Mouse (Mus musculus): ENCODE data around the gene Itga1. TPM values are rescaled to one million over a fixed set of nuclear protein-coding genes. Genes with fewer than 3 reads are reported as not detected.

Gene Itga1
- polyA plus RNA-seq, 1 experiment: 3.5 TPM

DNA sequence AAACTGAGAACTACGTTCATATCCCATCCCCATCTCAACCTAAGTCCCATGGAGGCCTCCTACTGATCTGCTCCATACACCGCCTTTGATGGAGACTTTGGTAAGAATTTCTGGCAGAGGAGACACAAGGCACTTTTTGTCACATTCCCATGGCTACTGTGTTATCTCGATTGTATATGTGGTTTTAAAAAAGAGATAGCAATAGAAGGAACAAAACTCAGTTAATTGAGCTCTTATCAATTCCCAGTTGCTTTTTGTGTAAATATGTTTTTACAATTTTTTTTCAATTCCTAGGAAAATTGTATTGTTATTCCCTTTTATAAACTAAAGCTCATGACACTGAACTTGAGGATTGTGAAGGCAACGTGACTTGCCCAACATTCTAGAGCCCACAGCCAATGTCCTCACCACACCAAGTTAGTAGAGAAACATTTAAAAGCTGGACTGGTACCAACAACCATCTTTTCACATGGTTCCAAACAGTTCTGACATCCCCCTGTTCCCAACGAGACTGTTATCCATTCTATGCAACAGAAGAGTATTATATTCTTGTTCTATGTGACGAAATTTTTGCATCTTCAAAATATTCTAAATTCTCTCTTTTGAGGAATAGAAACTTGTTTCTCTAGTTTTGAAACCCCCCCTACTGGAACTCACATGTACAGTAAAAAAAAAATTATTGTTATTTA lies 22.6 kb downstream of the Itga1 start:
- H3K27ac ChIP-seq (ENCODE audit: insufficient read depth, low read depth, low read length): no peak overlapping the region
- H3K4me3 ChIP-seq (ENCODE audit: low read depth, low read length): no peak overlapping the region
- H3K4me1 ChIP-seq (ENCODE audit: control insufficient read depth, insufficient read depth, insufficient read length, low read length): no peaks in the 10 kb centered on the region; the same call in 1 of the 2 replicates
- TF ChIP-seq POLR2A (IDR thresholded peaks at IDR 0.05; ENCODE audit: low read depth, low read length) (no peak), CTCF (IDR thresholded peaks at IDR 0.05; ENCODE audit: extremely low read depth, insufficient read length, insufficient replicate concordance, low read depth, low read length) (no peak)
- H3K27me3 ChIP-seq (ENCODE audit: control insufficient read depth, insufficient read depth, low read length): no peaks in the 10 kb centered on the region
- no peaks in the 10 kb centered on the region for H3K36me3 ChIP-seq (ENCODE audit: control insufficient read depth, insufficient read depth, low read length)
- whole genome bisulfite sequencing: 69% methylated on average over 6 of the region's 6 CpGs

DNA sequence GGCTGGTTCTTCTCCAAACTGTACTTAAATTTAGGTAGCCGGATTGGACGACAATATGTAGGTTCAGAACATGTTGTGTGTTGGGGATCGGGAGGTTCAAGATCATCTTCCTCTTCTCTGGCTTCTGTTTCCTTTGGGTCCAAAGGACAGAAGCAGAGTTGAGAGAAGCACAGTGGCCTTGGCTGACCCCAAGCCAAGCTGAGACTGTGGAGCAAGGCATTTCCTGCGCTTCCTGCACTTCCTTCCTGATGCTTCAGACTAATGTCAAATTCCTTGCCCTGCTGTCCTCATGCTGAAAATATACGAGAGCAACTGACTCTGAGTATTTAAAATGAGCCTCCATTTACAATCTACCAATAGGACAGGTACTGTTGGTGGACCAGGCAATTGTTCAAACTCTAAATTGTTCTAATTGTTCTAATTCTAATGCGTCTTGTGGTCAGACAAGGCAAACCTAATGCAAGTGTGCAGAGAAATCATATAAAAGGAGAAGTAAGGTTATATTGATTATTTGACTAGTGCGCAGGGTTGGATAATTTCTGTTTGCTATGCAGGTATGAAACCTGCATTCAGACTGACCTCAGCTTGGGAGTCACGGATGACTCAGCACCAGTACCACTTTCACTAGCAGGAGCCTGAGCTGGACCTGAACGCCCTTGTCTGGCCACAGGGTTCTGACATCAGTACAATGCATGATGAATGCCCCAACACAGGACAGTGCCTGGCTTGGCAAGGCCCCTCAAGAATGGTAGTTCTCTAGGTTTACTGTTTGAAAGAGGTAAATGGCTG lies 24.2 kb downstream of the Itga1 start:
- TF ChIP-seq CTCF (IDR thresholded peaks at IDR 0.05; ENCODE audit: extremely low read depth, insufficient read length, insufficient replicate concordance, low read depth, low read length) (no peak), POLR2A (IDR thresholded peaks at IDR 0.05; ENCODE audit: low read depth, low read length) (no peak)
- H3K4me1 ChIP-seq (ENCODE audit: control insufficient read depth, insufficient read depth, insufficient read length, low read length): no peaks in the 10 kb centered on the region; the same call in 1 of the 2 replicates
- H3K27me3 ChIP-seq (ENCODE audit: control insufficient read depth, insufficient read depth, low read length): no peaks in the 10 kb centered on the region
- H3K4me3 ChIP-seq (ENCODE audit: low read depth, low read length): no peak overlapping the region
- 70% methylated on average over 9 of the region's 9 CpGs for WGBS
- no peak overlapping the region for H3K27ac ChIP-seq (ENCODE audit: insufficient read depth, low read depth, low read length)
- no peaks in the 10 kb centered on the region for H3K36me3 ChIP-seq (ENCODE audit: control insufficient read depth, insufficient read depth, low read length)

DNA sequence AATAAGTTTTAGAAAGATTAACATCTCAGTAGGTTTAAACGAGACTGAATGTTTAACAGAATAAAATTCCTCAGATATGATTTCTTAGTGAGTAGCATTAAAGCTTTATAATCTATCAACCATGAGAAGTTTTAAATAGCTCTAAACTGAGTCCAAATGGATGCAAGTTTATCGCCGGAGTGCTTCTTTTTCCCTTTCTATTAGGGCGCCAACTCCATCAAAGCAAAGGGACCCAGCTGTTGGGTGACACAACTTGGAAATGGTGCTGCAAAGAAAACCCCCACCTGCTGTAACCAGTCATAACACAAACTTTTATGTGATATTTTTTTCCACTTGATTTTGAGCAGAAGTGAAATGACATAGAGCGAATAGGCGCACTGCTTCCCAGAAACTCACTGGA lies 29.4 kb downstream of the Itga1 start:
- 87% methylated on average over 6 of the region's 6 CpGs for WGBS

DNA sequence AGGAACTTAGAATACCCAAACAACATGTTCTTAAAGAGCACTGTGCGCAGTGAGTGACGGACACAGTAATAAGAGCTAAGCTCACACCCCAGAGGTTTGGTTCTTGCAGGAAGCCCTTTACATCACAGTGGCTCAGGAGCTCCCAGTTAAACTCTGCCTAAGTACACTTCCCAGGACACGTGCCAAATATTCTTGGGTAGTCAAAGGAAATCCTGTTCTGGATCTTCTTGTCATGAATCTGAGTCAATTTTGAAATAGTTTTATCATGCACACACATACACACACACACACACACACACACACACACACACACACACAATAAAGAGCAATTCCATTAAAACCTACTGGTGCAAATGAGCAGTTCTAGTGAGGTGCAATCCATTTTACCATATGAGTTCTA lies 30.3 kb downstream of the Itga1 start:
- TF ChIP-seq CTCF (IDR thresholded peaks at IDR 0.05; ENCODE audit: extremely low read depth, insufficient read length, insufficient replicate concordance, low read depth, low read length) (no peak), POLR2A (IDR thresholded peaks at IDR 0.05; ENCODE audit: low read depth, low read length) (no peak)
- Histone ChIP-seq H3K36me3 (ENCODE audit: control insufficient read depth, insufficient read depth, low read length) (no peaks in the 10 kb centered on the region), H3K27ac (ENCODE audit: insufficient read depth, low read depth, low read length) (no peak overlapping the region), H3K27me3 (ENCODE audit: control insufficient read depth, insufficient read depth, low read length) (no peaks in the 10 kb centered on the region), H3K4me1 (ENCODE audit: control insufficient read depth, insufficient read depth, insufficient read length, low read length) (no peaks in the 10 kb centered on the region; the same call in 1 of the 2 replicates), H3K4me3 (ENCODE audit: low read depth, low read length) (no peak overlapping the region)
- WGBS: 92% methylated on average over 3 of the region's 3 CpGs

More for the DNA sequence above, 29.4 kb downstream of the Itga1 start:
- no peaks in the 10 kb centered on the region for H3K27me3 ChIP-seq (ENCODE audit: control insufficient read depth, insufficient read depth, low read length)
- TF ChIP-seq POLR2A (IDR thresholded peaks at IDR 0.05; ENCODE audit: low read depth, low read length) (no peak), CTCF (IDR thresholded peaks at IDR 0.05; ENCODE audit: extremely low read depth, insufficient read length, insufficient replicate concordance, low read depth, low read length) (no peak)
- no peak overlapping the region for H3K4me3 ChIP-seq (ENCODE audit: low read depth, low read length)
- no peak overlapping the region; the same call in 1 of the 2 replicates for H3K27ac ChIP-seq (ENCODE audit: insufficient read depth, low read depth, low read length)
- no peaks in the 10 kb centered on the region for H3K36me3 ChIP-seq (ENCODE audit: control insufficient read depth, insufficient read depth, low read length)
- H3K4me1 ChIP-seq (ENCODE audit: control insufficient read depth, insufficient read depth, insufficient read length, low read length): no peaks in the 10 kb centered on the region; the same call in 1 of the 2 replicates

DNA sequence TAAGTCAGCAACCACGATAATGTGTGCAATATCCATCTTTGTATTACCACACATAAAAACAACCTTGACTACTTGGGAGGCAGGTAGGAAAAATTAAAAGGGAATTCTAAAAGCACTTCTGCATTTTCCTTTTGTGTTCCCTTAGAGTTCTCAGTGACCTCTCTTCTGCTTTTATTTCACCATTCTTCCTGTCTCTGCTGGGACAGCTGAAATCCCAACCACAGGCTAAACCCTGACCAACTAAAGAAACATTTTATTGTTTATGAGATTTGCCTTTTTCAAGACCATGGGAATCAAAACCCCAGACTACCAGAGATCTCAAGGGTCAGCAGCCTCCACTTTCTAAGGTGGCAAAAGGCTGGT lies 33.8 kb downstream of the Itga1 start:
- WGBS: 85% methylated on average over 1 of the region's 1 CpGs

DNA sequence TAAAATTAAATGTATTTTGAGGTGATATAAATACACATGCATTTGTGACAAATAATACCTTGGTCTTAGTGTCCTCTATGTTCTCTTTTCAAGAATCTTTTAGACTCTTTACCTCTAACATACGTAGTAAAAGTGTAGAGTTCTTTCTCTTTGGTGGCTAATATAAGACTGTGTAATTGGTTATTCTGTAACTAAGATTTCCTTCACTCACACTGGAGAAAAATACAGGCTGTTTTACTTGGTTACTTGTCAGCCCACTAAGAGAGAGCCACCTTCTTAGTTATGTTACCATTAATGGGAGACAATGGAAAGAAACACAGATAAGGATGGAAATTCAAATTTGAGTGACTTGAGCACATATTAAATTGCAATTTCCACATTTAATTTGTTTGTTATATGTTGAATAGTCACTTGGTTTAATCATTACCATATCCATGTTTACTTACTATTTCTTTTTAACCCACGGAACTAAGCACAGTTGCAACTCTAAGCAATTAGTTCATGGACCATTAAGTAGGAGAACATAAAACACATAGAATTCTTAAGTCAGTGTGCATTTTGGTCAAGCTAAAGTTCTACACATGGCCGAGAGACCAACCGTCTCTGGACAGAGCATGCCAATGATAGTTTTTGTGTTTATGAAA lies 34.3 kb downstream of the Itga1 start:
- no peak overlapping the region for H3K27ac ChIP-seq (ENCODE audit: insufficient read depth, low read depth, low read length)
- no peaks in the 10 kb centered on the region for H3K27me3 ChIP-seq (ENCODE audit: control insufficient read depth, insufficient read depth, low read length)
- no peak for TF ChIP-seq CTCF (IDR thresholded peaks at IDR 0.05; ENCODE audit: extremely low read depth, insufficient read length, insufficient replicate concordance, low read depth, low read length)
- no peak for TF ChIP-seq POLR2A (IDR thresholded peaks at IDR 0.05; ENCODE audit: low read depth, low read length)
- H3K4me1 ChIP-seq (ENCODE audit: control insufficient read depth, insufficient read depth, insufficient read length, low read length): no peaks in the 10 kb centered on the region
- no peaks in the 10 kb centered on the region for H3K36me3 ChIP-seq (ENCODE audit: control insufficient read depth, insufficient read depth, low read length)
- H3K4me3 ChIP-seq (ENCODE audit: low read depth, low read length): no peak overlapping the region
- WGBS: 78% methylated on average over 4 of the region's 4 CpGs

More for the DNA sequence above, 33.8 kb downstream of the Itga1 start:
- TF ChIP-seq POLR2A (IDR thresholded peaks at IDR 0.05; ENCODE audit: low read depth, low read length) (no peak), CTCF (IDR thresholded peaks at IDR 0.05; ENCODE audit: extremely low read depth, insufficient read length, insufficient replicate concordance, low read depth, low read length) (no peak)
- no peak overlapping the region for H3K4me3 ChIP-seq (ENCODE audit: low read depth, low read length)
- no peaks in the 10 kb centered on the region for H3K4me1 ChIP-seq (ENCODE audit: control insufficient read depth, insufficient read depth, insufficient read length, low read length)
- no peaks in the 10 kb centered on the region for H3K27me3 ChIP-seq (ENCODE audit: control insufficient read depth, insufficient read depth, low read length)
- H3K36me3 ChIP-seq (ENCODE audit: control insufficient read depth, insufficient read depth, low read length): no peaks in the 10 kb centered on the region
- H3K27ac ChIP-seq (ENCODE audit: insufficient read depth, low read depth, low read length): no peak overlapping the region

DNA sequence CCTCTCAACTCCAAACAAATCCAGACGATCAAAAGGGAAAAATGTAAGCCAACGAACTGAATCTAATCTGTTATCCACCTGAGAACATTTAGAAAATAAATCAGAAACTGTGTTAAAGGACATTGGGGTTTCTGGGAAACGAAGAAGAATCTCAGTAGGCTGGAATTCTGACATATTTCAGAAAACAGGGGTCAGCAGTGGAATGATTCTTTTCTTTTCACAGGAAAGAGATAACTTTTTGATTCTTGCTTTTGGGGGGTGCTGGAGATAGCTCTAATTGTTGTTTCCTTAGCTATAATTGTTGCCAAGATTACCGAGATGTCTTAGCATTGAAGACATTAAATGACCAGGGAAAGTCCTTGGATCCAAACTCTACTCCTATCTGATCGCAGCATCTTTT lies 44.2 kb downstream of the Itga1 start:
- no peak for TF ChIP-seq POLR2A (IDR thresholded peaks at IDR 0.05; ENCODE audit: low read depth, low read length)
- TF ChIP-seq CTCF (IDR thresholded peaks at IDR 0.05; ENCODE audit: extremely low read depth, insufficient read length, insufficient replicate concordance, low read depth, low read length): no peak
- no peaks in the 10 kb centered on the region for H3K36me3 ChIP-seq (ENCODE audit: control insufficient read depth, insufficient read depth, low read length)
- no peaks in the 10 kb centered on the region for H3K4me1 ChIP-seq (ENCODE audit: control insufficient read depth, insufficient read depth, insufficient read length, low read length)
- H3K27ac ChIP-seq (ENCODE audit: insufficient read depth, low read depth, low read length): no peak overlapping the region
- 78% methylated on average over 5 of the region's 5 CpGs for WGBS
- no peak overlapping the region for H3K4me3 ChIP-seq (ENCODE audit: low read depth, low read length)
- H3K27me3 ChIP-seq (ENCODE audit: control insufficient read depth, insufficient read depth, low read length): no peaks in the 10 kb centered on the region
